Mouse (Mus musculus): ENCODE results near the gene Odf2l.

Gene Odf2l

DNA sequence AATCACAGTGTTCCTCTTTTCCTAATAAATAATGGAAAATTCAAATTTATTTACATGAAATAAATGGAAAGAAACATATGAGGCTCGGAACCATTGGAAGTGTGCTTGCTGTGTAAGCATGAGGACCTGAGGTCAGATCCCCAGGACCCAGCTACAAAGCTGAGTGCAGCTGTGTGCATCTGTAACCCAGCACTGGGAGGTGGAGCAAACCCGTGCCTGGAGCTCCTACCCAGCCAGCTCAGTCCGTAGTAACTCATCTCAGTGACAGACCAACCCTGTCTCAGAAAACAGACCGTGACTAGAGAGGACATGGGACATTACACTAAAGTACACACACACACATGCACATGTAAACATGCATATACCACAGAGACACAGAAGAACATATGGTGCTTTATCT, 21.8 kb downstream of the Odf2l start:
- no peak for DNase-seq (ENCODE audit: low spot score in 2 of 2)

- DNase-seq (ENCODE audit: low spot score in 2 of 2): no peak
Observed at GRCm38 (mm10) chr3:145142925-145143324, 24.5 kb downstream of the Odf2l start.

DNA sequence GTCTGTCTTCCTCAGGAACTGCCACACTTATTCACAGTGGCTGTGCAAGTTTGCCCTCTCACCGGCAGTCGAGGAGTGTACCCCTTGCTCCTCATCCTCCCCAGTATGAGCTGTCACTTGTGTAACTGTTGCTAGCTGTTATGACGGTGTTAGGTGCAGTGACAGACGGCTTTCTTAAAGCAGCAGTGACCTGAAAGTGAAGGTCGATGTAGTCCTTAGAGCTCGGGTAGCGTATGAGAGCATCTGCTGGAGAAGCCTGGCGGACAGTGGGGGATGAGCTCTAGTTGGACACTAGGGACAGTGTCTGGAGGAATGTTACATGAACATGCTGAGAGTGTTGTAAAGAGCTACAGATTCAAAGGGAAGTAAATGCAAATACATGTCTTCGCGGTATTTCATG, 25.5 kb downstream of the Odf2l start:
- no peak for DNase-seq (ENCODE audit: low spot score in 2 of 2)

DNA sequence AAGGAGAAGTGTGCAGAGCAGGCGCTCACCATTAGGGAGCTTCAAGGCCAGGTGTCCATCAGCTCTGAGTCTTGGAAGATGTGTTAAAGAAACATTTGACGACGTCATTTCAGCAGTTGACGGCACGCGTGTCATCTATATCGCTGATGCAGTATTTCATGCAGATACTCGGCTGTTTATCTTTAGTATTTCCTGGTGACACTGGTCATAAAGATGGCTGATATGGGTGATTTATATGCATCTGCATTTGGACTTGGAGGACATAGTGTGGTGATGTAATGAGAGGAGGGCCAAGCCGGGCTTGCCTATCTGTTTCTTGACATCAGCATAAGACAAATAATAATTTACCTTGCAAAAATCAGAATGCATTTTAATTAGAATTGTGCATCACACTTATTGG, 28.5 kb downstream of the Odf2l start:
- DNase-seq (ENCODE audit: low spot score in 2 of 2): no peak

DNA sequence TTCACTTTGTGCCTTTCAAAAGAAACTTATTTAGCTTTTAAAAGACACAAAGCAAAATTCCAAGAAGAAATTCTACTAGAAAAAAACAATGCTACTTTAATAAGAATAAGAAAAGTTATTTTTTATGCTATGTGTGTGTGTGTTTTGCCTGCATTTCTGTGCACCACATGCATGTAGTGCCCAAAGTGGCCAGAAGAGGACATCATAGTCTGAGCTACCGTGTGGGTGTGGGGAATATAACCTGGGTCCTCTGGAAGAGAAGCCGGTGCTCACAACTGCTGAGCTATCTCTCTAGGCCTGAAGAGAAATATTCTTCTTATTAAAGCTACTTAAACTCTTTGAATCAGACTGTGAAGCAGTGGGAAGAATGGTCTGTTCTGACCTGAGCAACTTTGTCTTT, 29.1 kb downstream of the Odf2l start:
- DNase-seq (ENCODE audit: low spot score in 2 of 2): no peak

- no peak for DNase-seq (ENCODE audit: low spot score in 2 of 2)
Observed at GRCm38 (mm10) chr3:145147952-145148351, 29.6 kb downstream of the Odf2l start.

DNA sequence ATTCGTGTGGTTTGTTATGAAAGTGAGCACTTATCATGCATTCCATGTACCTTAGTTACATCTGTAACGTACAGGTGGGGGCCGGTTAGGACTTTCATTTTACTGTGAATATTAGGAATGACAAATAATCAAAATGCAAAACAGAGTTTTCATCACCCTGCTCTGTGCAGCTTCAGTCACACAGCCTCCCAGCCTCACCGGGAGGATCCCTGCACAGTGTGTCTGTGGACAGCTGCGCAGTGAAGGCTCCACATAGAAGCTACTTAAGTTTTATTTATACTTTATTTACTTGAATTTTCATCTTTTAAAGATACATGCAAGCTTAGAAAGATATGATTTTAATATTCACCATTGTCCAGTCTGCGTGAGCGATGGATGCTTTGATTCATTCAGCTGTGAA, 32.7 kb downstream of the Odf2l start:
- no peak for DNase-seq (ENCODE audit: low spot score in 2 of 2)

GRCm38 (mm10) chr3:145151933-145152332, 33.5 kb downstream of the Odf2l start:
- DNase-seq (ENCODE audit: low spot score in 2 of 2): no peak

DNA sequence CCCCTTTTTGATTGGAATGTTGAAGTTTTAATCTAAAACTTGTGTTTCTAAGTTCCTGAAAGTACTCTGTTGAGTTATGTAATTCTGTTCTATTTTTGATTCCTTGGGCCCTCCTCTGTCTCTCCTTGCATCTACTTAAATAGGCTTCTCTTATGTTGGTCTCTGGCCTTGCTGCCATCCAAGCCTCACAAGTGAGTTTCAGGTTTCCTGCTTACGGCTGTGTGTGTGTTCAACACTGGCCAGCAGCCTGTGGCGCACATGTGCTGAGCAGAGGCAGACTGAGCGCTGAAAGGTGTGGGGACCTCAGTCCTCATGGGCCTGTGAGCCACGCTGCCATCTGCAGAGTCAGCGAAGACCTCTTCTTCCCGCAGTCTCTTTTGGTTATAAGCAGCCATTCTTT, 38.5 kb downstream of the Odf2l start:
- DNase-seq (ENCODE audit: low spot score in 2 of 2): no peak

DNA sequence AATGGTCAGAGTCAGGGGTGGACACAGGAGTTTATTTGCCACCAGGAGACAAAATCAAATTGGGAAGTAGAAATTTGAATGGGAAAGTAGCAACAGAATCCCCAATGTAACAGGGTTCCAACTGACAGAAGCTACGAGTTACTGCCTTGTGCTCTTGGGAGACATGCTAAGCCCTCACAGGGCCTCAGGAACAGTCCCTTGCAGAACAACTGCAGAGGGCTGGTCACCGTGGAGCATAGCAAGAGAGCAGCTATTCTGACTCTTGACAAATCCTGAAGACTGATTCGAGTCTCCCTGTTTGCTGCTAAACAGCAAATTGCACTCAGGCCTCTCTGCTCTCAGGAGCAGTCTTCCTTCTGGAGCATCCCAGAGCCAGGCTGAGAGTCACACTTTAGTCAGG, 40.1 kb downstream of the Odf2l start:
- DNase-seq (ENCODE audit: low spot score in 2 of 2): no peak

- DNase-seq (ENCODE audit: low spot score in 2 of 2): no peak
Observed at GRCm38 (mm10) chr3:145166741-145167140, 48.4 kb downstream of the Odf2l start.

- DNase-seq (ENCODE audit: low spot score in 2 of 2): no peak
Observed at GRCm38 (mm10) chr3:145167766-145168165, 49.4 kb downstream of the Odf2l start.

DNA sequence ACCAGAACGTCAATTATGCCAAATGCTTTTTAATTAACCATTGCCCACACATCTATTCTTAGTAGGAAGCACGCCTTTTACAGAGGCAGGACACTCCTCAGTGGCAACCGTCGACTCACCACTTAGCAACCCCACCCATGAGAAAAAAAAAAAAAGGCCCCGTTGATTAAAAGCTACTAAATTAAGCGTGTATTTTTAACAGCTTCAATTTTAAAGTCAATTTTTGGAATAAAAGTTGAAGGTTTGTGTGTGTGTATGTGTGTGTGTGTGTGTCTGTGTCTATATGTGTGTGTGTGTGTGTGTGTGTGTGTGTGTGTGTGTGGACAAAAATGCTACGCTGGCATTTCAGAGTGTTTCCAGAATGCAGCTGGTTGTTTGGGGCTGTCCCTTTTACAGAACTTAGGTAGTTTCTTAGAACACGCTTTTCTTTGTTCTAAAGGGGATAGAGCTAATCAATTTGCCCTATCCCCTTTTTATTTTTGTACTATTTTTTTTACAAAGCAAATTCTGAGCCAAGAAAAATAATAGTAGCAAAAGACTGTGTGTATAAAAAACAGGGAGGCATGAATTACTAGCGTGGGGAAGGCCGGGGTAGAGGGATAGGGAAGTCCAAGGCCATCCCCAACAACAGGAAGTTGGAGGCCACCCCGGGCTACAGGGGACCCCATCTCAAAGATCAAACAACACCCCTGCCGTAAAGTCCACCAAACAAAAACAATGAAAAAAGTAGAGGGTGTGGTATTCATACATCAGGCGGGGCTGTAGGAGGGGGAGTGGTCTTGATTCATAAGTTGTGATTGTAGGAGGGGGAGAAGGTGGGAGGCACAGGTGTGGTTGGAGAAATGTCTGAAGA, 50.7 kb downstream of the Odf2l start:
- no peak for DNase-seq (ENCODE audit: low spot score in 2 of 2)

- DNase-seq (ENCODE audit: low spot score in 2 of 2): no peak
Observed at GRCm38 (mm10) chr3:145170028-145170427, 51.6 kb downstream of the Odf2l start.

GRCm38 (mm10) chr3:145170604-145171389, 52.4 kb downstream of the Odf2l start:
- DNase-seq (ENCODE audit: low spot score in 2 of 2): no peak

- DNase-seq (ENCODE audit: low spot score in 2 of 2): no peak
Observed at GRCm38 (mm10) chr3:145171390-145172060, 53.1 kb downstream of the Odf2l start.

DNA sequence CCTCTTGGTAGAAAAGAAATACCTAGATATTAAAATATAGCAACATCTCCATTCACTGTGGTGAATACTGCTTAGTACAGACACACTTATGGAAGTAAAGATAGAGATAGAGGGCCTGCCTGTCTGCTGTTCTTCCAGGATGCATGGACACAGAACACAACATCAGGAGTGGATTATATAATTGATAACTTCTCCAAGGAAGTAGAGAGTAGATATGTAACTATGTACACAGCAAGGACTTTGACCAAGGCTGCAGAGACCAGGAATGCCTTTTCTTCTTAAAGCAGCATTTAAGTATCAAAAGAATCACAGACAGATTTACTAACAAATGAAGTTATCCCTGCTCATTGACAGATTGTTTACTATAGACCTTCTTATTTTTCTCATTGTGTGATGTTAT, 66.3 kb downstream of the Odf2l start:
- no peak for DNase-seq (ENCODE audit: low spot score in 2 of 2)

- DNase-seq (ENCODE audit: low spot score in 2 of 2): no peak
Observed at GRCm38 (mm10) chr3:145191972-145192371, 73.6 kb downstream of the Odf2l start.

DNA sequence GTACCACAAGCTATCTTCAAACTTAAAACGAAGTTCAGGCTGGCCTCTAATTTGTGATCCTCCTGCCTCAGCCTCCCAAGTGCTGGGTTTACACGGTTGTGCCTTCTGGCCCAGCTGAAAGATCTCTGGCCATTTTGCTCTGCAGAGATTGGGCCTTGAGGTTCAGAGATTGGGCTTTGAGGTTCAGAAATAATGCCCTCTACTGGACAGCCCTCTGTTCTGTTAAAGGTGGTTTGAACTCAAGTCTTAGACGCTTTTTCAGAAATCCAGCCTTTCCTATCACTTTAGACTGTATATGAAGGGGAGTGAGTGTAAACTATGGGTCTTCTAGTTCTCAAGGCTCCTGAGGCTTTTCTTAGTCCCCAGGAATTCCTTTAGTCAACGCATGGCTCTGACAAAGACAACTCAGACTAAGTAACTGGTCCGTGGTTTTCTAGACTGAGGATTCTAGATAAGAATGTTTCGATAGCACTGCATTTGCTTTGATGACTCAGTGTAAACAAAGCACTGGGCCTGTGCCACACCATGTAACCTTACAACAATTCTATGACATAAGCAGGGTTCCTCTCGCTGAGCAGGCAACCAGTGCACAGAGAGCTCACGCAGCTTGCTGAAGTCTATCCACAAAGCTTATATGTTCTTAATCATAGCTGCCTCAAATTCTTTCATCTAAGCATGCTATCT, 77.0 kb downstream of the Odf2l start:
- DNase-seq (ENCODE audit: low spot score in 2 of 2): no peak

GRCm38 (mm10) chr3:145198050-145198449, 79.7 kb downstream of the Odf2l start:
- DNase-seq (ENCODE audit: low spot score in 2 of 2): no peak

All from urinary bladder, postnatal 36 days (tissue).